Mouse (Mus musculus) urinary bladder, postnatal 10 days (tissue): ENCODE results near the gene Smug1.
A peak's percentile ranks its signal among the peaks of the same experiment; 100 is the strongest.

ENCODE experiments used
- DNase-seq: peaks from one replicate; pipeline ENCODE4 v3.0.0; 2022; ENCODE audit warnings: low spot score

The Smug1 gene

GRCm38 (mm10) chr15:103167042-103167615 is at the start of gene Smug1:
Smug1 (minus strand) TSS chr15:103167092.
- DNase-seq: no peak

- no peak for DNase-seq
Observed at GRCm38 (mm10) chr15:103216052-103216451, 49.2 kb upstream of the Smug1 start.

DNA sequence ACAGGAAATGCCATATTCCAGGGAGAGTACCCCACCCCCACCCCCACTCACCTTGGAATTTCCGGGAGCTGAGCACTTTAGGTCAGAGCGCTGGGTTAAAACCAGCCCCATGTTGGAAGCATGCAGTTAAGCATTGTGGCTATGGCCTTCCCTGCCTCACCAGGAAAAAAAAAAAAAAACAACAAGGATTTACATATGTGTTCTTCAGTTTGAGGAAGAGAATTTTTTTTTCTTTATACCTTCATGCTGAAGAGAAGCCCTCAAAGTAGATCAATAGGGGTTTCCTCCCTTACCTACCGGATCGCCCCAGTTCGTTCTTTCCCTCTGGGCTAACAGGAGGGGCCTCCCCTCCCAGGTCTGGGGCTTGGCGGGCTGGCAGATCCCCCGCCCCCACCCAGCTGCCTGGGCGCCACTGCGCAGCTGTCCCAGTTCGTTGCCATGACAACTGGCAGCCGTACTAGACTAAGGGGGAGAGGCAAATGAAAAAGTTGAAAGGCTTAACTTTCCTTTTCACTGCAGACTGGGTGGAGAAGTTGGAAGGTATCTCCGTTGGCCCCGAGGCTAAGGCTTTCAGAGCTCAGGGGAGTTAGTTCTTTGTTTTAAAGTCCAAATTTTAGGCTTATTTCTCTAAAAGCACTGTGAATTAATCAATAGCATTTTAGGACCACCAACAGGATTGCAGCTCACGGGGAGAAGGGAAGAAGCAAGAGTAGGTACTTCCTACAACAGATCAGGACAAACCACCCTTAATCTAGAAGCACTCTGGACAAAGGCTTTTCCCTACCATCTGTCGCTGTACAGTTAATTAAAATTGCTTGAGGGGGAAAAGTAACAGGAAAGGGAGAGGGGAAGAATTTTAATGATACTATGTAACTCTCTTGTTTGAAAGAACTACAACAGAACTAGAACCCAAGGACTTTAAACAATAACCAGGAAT is 48.3 kb upstream of the Smug1 start:
- DNase-seq: peak; percentile 54

DNA sequence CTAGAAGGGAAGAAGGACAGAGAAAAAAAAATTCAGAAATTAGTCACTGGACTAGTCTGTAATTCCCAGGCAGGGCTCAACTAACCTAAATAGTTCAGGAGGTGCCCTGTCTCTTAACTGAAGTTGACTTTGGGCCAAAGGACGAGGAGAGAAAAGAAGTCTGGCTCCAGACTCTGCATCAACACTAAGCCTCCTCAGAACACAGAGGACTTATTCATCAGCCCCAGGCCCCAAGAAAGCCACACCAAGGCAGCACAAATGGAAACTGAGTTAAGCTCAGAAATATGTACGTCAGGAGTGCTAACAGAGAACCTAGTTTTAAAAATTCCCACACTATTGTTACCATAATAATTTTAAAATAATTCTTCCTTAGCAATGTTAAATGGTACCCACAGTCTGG is 47.3 kb upstream of the Smug1 start:
- no peak for DNase-seq

DNA sequence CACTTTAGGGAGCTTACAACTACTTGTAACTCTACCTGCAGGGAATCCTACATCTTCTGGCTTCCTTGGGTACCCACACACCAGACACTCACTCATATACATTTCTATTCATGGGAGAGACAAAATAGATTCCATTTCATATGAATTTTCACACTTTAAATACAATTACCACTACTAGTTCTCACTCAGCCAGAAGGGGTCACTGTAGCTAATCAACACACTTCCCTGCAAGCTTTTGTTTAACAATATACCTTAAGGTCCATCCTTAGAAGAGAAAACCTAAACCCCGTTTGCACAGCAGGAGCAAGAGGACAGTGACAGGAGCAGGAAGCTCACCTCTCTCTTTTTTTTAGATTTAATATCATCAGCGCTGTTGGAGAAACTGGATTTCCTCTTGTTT is 38.3 kb upstream of the Smug1 start:
- no peak for DNase-seq

- DNase-seq: no peak
Observed at GRCm38 (mm10) chr15:103202088-103202793, 35.3 kb upstream of the Smug1 start.

GRCm38 (mm10) chr15:103197785-103198184 is 30.9 kb upstream of the Smug1 start:
- no peak for DNase-seq

- no peak for DNase-seq
Observed at GRCm38 (mm10) chr15:103196835-103197234, 29.9 kb upstream of the Smug1 start.

DNA sequence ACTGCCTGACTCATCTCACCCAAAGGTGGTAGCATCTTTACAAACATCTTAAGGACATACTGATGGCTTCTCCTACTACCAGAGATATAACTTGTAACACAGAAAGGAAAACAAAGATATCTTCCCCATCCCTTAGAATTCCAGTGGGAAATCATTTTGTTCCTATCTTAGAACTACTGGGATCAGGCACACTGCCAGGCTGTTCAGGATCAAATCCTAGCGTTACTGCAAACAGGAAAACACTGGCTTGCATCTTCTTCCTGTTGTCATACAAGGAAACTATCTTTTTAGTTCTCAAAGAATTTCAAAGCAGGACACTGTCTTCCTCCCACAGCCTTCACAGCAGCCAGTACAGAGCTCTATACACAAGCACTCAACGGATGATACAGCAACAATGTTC is 26.7 kb upstream of the Smug1 start:
- no peak for DNase-seq

DNA sequence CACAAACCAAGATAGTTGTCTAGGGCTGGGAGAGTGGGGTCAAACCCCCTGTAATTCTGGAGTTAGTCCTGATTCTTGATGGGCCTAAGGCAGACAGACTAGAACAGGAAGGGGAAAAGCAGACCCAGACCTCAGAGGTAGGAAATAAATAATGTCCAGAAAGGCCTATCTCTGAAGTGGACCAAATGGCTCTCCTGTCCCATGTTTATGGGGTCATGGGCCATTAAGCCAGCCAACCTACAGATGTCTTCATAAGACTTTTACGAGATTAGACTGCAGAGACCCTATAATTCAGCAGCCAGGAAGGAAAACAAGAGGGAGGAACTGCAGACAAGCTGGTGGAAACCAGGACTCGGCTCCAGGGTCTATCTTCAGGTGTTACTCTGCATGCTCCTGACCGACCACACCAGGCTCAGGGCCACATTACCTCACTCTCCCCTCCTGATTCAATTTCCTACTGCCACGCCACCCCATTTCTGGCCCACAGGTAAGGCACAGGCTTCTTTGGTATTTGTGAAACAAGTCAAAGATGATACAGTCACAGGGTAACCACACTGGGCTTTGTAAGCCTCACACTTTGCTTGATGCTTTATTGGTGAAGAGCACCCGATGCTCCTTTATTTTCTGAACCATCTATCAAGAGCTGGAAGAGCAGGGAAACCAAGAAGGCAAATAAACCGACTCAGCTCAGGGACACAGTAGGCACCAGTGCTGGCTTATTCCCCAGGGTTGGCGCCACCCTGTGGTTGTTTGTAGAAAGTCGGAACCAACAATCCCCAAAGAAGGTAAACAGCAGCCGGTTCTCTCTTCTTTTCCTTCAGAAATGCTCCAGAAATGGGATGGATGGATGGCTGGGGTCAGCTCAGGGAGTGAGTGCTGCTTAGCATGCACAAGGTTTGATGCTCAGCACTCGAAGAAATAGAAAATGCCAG is 23.9 kb upstream of the Smug1 start:
- no peak for DNase-seq

- no peak for DNase-seq
Observed at GRCm38 (mm10) chr15:103190083-103190482, 23.2 kb upstream of the Smug1 start.

- no peak for DNase-seq
Observed at GRCm38 (mm10) chr15:103187803-103188202, 20.9 kb upstream of the Smug1 start.

GRCm38 (mm10) chr15:103185462-103186198 is 18.7 kb upstream of the Smug1 start:
- no peak for DNase-seq

GRCm38 (mm10) chr15:103183651-103184610 is 17.0 kb upstream of the Smug1 start:
- DNase-seq: no peak

DNA sequence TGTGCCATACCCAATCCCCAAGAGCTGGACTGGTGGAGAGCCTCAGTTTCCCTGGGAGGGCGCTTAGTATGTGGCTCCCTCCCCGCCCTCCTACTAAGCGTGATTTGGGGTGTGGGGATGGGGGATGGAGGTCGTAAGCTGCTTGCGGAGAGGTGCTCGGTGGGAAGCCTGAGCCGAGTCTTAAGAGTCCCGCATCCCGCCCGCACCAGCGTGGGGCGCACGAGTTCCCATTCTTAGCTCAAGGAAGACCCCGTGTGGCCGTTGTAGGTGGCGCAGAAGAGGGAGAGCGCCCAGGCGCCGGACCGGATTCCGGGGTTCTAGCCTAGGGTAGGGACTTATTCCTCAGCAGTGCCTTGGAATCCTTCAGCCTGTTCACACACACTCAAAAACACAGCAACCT is 16.2 kb upstream of the Smug1 start:
- DNase-seq: no peak

- DNase-seq: no peak
Observed at GRCm38 (mm10) chr15:103182166-103182790, 15.4 kb upstream of the Smug1 start.

- DNase-seq: no peak
Observed at GRCm38 (mm10) chr15:103180406-103180805, 13.5 kb upstream of the Smug1 start.

DNA sequence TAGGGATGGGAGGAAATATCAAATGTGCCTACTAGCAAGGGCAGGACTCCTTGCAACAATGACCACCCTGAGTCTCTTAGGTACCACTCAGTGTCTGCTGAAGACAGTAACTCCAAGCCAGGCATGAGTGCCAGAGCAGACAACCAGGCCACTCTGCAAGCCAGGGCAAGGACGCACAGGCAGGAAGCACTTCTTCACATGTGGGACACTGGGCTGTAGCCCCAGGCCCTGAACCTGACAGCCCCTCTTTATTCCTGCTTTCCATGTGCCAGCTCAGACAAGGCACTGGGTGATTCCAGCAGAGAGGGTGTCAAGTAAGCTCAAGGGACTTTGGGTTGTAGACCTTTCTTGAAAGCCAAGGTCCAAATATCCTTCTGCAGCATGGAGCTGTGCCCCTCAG is 11.9 kb upstream of the Smug1 start:
- no peak for DNase-seq

DNA sequence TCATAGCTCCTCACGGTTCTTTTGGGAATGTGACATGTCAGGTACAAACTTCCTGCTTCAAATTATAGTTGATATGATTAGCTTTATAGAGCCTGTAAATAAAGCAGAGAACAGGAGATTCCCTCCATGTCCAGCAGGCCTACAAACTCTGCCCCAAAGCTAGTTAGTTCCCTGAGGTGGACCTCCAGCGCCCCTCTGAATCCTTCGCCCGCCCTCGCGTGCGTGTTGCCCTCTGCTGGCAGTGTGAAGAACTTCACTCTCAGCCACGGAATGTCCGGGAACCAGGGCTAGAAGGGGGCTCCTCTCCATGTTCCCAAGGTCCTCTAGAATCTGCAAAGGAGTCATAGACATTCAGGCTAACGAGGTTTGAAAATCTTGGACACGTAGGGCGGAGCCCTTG is 11.2 kb upstream of the Smug1 start:
- DNase-seq: no peak
